Mouse (Mus musculus): ENCODE measurements around the gene Cavin4.
"Not testable (repeated sequence)": the region's sequence is repeated elsewhere in the genome, so short reads cannot be mapped to it uniquely, and the experiment has no call there.

Gene Cavin4

GRCm38 (mm10) chr4:48674412-48674811, 11.1 kb downstream of the Cavin4 start:
- DNase-seq, result no peak

- no peak for DNase-seq
These were observed 13.4 kb downstream of the Cavin4 start for GRCm38 (mm10) chr4:48676570-48677185.

GRCm38 (mm10) chr4:48677276-48677675, 14.0 kb downstream of the Cavin4 start:
- no peak for DNase-seq

- no peak for DNase-seq
These were observed 14.5 kb downstream of the Cavin4 start for GRCm38 (mm10) chr4:48677812-48678211.

GRCm38 (mm10) chr4:48678793-48679192, 15.5 kb downstream of the Cavin4 start:
- no peak for DNase-seq

- DNase-seq, result peak; percentile 8
These were observed 16.4 kb downstream of the Cavin4 start for GRCm38 (mm10) chr4:48679728-48680127.

GRCm38 (mm10) chr4:48680214-48680613, 16.9 kb downstream of the Cavin4 start:
- peak; percentile 22 for DNase-seq

- DNase-seq, result peak; percentile 88
These were observed 17.5 kb downstream of the Cavin4 start for GRCm38 (mm10) chr4:48680648-48681343.

- DNase-seq, result no peak
These were observed 19.8 kb downstream of the Cavin4 start for GRCm38 (mm10) chr4:48683126-48683525.

- DNase-seq, result not testable (repeated sequence)
These were observed 20.4 kb downstream of the Cavin4 start for GRCm38 (mm10) chr4:48683633-48684209.

- peak; percentile 11 for DNase-seq
These were observed 21.4 kb downstream of the Cavin4 start for GRCm38 (mm10) chr4:48684593-48685187.

- DNase-seq, result no peak
These were observed 24.8 kb downstream of the Cavin4 start for GRCm38 (mm10) chr4:48688148-48688547.

- DNase-seq, result peak; percentile 76
These were observed 27.3 kb downstream of the Cavin4 start for GRCm38 (mm10) chr4:48690640-48691039.

- DNase-seq, result peak; percentile 44
These were observed 28.6 kb downstream of the Cavin4 start for GRCm38 (mm10) chr4:48691793-48692437.

GRCm38 (mm10) chr4:48692736-48693292, 29.5 kb downstream of the Cavin4 start:
- no peak for DNase-seq

- no peak for DNase-seq
These were observed 33.4 kb downstream of the Cavin4 start for GRCm38 (mm10) chr4:48696706-48697105.

- peak; percentile 11 for DNase-seq
These were observed 34.0 kb downstream of the Cavin4 start for GRCm38 (mm10) chr4:48697302-48697701.

- no peak for DNase-seq
These were observed 52.7 kb downstream of the Cavin4 start for GRCm38 (mm10) chr4:48715865-48716650.

GRCm38 (mm10) chr4:48716817-48717216, 53.5 kb downstream of the Cavin4 start:
- DNase-seq, result no peak

Data from lung, postnatal 36 days (tissue).